Mouse (Mus musculus): ENCODE measurements at regions not wholly inside any gene's neighbourhood (a gene's known extent, or its start where the extent isn't known, plus 50 kb on each side); places are given as distances from the start of the nearest gene placed in this dataset.

DNA sequence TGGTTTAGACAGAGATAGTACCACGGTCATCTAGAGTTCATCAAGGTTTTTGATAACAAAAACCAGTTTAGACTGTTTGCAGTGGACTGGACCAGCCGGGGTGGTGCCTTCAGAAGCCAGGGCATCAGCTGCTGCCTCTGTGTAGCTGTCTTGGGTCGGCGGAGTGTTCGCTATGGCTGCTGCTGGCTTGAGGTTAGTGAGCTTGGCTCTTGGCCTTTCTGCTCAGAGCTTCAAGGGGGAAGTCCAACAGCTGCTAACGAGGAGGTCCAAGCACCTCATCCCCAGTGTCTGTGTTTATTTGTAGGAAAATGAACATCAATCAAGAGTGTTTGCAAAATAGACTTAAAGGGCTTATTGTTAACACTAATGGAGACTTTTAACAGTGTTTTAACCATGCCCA lies 198.2 kb downstream of the Cxcl12 start:
- H3K9me3 ChIP-seq: no peaks in the 10 kb centered on the region
- no peak overlapping the region for H3K9ac ChIP-seq
- ATAC-seq: no peak
- no peaks in the 10 kb centered on the region for H3K27me3 ChIP-seq (replicated peaks)
- H3K4me2 ChIP-seq (replicated peaks): no peak overlapping the region
- H3K27ac ChIP-seq: no peak overlapping the region
- H3K4me3 ChIP-seq (replicated peaks): no peak overlapping the region
- 73% methylated on average over 6 of the region's 6 CpGs for WGBS
- no peaks in the 10 kb centered on the region for H3K4me1 ChIP-seq (replicated peaks)
- no peaks in the 10 kb centered on the region for H3K36me3 ChIP-seq

DNA sequence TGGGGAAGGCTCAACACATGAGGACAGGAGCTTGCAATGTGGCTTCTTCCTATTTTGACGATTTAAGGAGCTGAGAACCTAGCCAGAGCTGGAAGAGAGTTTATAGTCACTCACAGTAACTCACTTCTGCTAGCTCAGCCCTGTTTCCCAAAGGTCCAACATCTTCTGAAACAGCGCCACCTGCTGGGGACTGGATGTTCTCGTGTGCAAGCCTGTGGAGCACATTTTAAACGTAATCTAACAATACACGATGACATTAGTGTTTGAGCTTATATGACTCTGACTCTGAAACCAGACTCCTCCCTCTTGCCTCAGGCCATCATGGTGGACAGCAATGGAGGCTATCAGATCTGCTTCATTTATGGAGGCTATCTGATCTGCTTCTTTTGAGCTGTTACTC lies 207.7 kb downstream of the Cxcl12 start:
- no peak overlapping the region for H3K9ac ChIP-seq
- 91% methylated on average over 5 of the region's 5 CpGs for WGBS
- no peak overlapping the region for H3K4me2 ChIP-seq (replicated peaks)
- no peaks in the 10 kb centered on the region for H3K27me3 ChIP-seq (replicated peaks)
- H3K9me3 ChIP-seq: no peaks in the 10 kb centered on the region
- H3K36me3 ChIP-seq: no peaks in the 10 kb centered on the region
- H3K4me1 ChIP-seq (replicated peaks): no peaks in the 10 kb centered on the region
- H3K4me3 ChIP-seq (replicated peaks): no peak overlapping the region
- no peak for ATAC-seq
- no peak overlapping the region for H3K27ac ChIP-seq

DNA sequence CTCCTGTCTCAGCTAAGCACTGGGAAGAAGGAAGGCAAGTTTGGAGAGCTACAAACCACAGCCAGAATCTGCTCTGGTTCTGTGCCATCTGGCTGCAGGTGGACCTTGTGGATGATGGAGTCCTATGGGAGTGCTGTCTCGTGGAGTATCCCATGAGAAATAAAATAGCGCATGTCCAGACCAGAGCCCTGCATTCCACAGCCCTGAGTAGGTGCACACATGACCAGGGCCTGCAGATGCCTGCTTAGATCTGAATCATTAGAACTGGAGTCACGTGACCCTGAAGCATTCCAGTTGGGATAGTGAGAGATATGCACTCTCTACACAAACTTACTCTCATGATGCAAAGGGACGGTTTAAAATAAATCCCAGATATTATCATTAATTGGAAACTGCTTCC lies 211.6 kb downstream of the Cxcl12 start:
- Histone ChIP-seq H3K9me3 (no peaks in the 10 kb centered on the region), H3K36me3 (no peaks in the 10 kb centered on the region), H3K4me2 (replicated peaks) (no peak overlapping the region), H3K27me3 (replicated peaks) (no peaks in the 10 kb centered on the region), H3K4me3 (replicated peaks) (no peak overlapping the region), H3K4me1 (replicated peaks) (no peaks in the 10 kb centered on the region), H3K27ac (no peak overlapping the region), H3K9ac (no peak overlapping the region)
- ATAC-seq: no peak
- 79% methylated on average over 4 of the region's 4 CpGs for WGBS

DNA sequence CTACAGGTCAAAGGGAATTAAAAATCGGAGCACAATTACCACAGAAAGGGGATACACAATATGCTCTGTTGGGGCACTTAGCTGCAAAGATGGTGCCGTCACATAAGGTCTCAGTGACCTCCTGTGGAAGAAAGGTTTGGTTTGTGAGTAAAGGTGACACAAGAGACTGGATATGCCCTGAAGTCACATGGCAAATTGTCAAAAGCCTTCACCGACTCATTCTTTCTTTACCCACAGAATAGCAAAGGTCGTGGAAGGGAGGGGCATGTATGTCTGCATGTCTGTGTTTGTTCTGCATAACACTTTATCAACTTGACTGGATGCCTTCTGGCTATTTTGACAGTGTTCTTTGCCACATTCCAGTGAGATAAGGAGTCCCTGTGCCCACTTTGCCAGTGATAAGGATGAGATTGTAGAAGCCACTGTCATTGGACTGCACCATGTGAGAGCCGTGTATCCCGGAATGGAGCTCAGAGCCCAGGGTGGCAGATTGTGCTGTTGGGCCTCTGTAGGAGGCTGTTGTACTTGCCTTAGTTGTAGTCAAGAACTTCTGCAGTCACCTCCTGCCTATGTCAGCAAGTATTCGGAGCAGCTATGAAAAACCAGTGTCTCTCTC lies 222.0 kb downstream of the Cxcl12 start:
- Histone ChIP-seq H3K9me3 (no peaks in the 10 kb centered on the region), H3K4me3 (replicated peaks) (no peak overlapping the region), H3K36me3 (no peaks in the 10 kb centered on the region), H3K4me2 (replicated peaks) (no peak overlapping the region), H3K27me3 (replicated peaks) (no peaks in the 10 kb centered on the region), H3K27ac (no peak overlapping the region), H3K4me1 (replicated peaks) (no peaks in the 10 kb centered on the region), H3K9ac (no peak overlapping the region)
- WGBS: 71% methylated on average over 7 of the region's 7 CpGs
- no peak for ATAC-seq

DNA sequence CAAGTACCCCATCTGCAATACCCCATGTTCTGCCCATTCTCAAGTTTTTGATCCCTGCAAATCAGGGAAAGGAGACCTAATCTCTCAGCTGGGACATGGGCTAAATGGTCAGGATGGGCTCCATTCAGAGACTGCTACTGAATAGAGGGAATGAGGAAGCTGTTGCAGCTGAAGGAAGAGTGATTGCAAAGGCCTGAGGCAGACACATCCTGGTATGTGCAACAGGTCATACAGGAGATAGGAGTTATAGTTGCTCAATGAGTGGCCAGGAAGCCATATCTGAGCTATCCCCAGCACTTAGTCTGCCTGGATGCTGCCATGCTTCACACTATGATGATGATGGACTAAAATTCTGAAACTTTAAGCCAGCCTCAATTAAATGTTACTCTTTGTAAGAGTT lies 225.1 kb downstream of the Cxcl12 start:
- Histone ChIP-seq H3K36me3 (no peaks in the 10 kb centered on the region), H3K4me2 (replicated peaks) (no peak overlapping the region), H3K9ac (no peak overlapping the region), H3K27me3 (replicated peaks) (no peaks in the 10 kb centered on the region), H3K4me3 (replicated peaks) (no peak overlapping the region), H3K4me1 (replicated peaks) (no peaks in the 10 kb centered on the region), H3K9me3 (no peaks in the 10 kb centered on the region), H3K27ac (no peak overlapping the region)
- ATAC-seq: no peak

DNA sequence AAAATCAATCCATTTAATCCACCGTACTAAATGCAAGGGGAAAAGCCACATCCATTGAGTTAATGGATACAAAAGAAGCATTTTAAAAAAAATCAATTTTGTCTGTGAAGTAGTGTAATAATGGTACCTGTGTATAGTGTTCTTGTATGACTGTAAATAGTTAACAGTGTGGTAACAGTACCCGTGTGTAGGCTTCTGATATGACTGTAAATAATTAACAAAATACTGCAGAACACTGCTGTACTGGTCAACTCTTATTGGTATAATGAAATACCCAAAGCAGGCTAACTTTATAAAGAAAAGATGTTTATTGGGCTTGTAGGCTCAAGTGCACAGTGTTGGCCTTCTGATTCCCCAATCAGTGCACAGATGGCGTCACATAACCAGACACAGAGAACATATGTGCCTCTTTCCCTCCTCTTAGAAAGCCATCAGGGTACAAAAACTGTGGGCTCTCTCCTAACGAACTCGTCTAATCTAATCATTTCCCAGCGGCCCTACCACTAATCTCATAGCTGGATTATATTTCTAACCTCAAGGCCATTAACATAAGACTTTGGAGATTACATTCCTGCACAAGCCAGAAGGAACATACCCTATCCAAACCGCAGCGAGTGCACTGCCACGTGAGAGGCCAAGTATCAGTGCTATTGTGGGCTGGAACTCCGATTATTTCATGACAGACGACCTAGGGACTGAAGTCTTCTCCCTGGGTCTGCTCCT lies 237.4 kb downstream of the Cxcl12 start:
- Histone ChIP-seq H3K9me3 (no peaks in the 10 kb centered on the region), H3K9ac (no peak overlapping the region), H3K27me3 (replicated peaks) (no peaks in the 10 kb centered on the region), H3K27ac (no peak overlapping the region), H3K4me2 (replicated peaks) (no peak overlapping the region), H3K4me3 (replicated peaks) (no peak overlapping the region), H3K36me3 (no peaks in the 10 kb centered on the region), H3K4me1 (replicated peaks) (peaks cover 17% of the 10 kb centered on the region; the same call in 1 of the 2 replicates)
- peak; percentile 60 for ATAC-seq
- WGBS: 76% methylated on average over 11 of the region's 11 CpGs

DNA sequence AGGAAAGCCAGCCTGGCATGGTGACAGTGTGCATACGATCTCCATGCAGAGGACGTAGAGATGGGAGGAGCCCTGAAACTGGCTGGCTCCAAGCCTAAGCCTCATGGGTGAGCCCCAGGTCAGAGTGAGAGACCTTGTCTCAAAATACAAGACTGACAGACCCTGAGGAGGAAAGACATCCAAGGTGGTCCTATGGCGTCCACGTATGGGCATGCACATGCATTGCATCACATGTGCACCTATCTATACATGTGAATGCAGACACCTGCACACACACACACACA lies 237.9 kb downstream of the Cxcl12 start:
- no peaks in the 10 kb centered on the region for H3K36me3 ChIP-seq
- no peaks in the 10 kb centered on the region for H3K9me3 ChIP-seq
- no peak overlapping the region for H3K9ac ChIP-seq
- 78% methylated on average over 4 of the region's 4 CpGs for WGBS
- no peak overlapping the region for H3K27ac ChIP-seq
- H3K27me3 ChIP-seq (replicated peaks): no peaks in the 10 kb centered on the region
- peak; percentile 37; the same call in 1 of the 2 replicates for ATAC-seq
- H3K4me3 ChIP-seq (replicated peaks): no peak overlapping the region
- H3K4me2 ChIP-seq (replicated peaks): no peak overlapping the region
- peaks cover 17% of the 10 kb centered on the region; the same call in 1 of the 2 replicates for H3K4me1 ChIP-seq (replicated peaks)

DNA sequence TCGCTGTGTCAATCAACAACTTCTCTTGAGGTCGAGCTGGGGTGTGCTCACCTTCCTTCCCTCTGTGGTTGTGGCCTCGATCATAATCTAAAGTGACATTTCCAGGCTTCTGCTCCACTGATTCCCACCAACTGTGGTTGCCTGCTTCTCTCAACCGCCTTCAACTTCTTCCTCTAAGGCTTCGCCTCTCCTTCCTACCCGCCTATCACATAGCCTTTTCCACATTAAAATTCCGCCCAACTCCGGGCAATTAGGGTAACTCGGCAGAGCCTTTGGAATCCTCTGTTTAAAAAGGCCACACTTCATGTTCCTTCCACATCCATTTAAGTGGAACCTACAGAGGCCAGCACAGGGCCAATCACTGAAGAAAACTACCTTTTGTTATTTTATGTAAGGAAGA lies 238.4 kb downstream of the Cxcl12 start:
- H3K4me3 ChIP-seq (replicated peaks): no peak overlapping the region
- no peaks in the 10 kb centered on the region for H3K9me3 ChIP-seq
- H3K27ac ChIP-seq: no peak overlapping the region
- H3K4me2 ChIP-seq (replicated peaks): no peak overlapping the region
- H3K36me3 ChIP-seq: no peaks in the 10 kb centered on the region
- no peaks in the 10 kb centered on the region for H3K27me3 ChIP-seq (replicated peaks)
- peaks cover 17% of the 10 kb centered on the region; the same call in 1 of the 2 replicates for H3K4me1 ChIP-seq (replicated peaks)
- WGBS: 39% methylated on average over 9 of the region's 9 CpGs
- no peak overlapping the region for H3K9ac ChIP-seq
- no peak for ATAC-seq

DNA sequence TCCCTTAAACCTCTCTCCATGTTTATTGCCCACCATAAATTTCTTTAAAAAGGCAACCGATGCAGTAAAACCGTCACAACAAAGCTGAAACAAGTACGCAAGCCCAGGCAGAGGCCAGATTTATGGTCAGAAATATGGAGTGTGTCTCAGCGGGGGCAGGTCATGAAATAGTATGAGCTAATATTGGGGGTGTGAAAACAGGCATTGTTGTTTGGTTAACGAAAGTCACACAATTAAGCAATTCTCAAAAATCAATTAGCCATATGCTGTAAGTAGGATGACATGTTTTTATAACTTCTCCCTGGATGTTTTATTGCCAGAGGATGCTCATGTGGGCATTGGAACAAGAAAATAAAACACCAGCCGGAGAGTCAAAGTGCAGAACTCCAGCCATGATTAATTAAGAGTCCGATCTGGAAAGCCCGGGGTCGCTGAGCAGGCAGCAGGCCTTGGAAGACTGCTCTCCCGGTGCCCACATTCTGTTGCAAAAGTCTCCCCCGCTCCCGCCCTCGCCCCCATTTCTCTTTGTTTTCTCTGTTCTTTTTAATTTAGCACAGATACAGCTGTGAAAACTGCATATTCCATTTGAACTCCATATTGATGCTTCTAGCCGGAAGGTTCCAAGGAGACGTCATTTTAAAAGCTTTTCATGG lies 239.0 kb downstream of the Cxcl12 start:
- Histone ChIP-seq H3K9me3 (no peaks in the 10 kb centered on the region), H3K4me3 (replicated peaks) (no peak overlapping the region), H3K27me3 (replicated peaks) (no peaks in the 10 kb centered on the region), H3K36me3 (no peaks in the 10 kb centered on the region), H3K9ac (no peak overlapping the region), H3K27ac (no peak overlapping the region), H3K4me1 (replicated peaks) (peaks cover 17% of the 10 kb centered on the region; the same call in 1 of the 2 replicates), H3K4me2 (replicated peaks) (peak overlapping the region; percentile 13; the same call in 1 of the 2 replicates)
- 28% methylated on average over 15 of the region's 15 CpGs for WGBS
- ATAC-seq: peak; percentile 44

DNA sequence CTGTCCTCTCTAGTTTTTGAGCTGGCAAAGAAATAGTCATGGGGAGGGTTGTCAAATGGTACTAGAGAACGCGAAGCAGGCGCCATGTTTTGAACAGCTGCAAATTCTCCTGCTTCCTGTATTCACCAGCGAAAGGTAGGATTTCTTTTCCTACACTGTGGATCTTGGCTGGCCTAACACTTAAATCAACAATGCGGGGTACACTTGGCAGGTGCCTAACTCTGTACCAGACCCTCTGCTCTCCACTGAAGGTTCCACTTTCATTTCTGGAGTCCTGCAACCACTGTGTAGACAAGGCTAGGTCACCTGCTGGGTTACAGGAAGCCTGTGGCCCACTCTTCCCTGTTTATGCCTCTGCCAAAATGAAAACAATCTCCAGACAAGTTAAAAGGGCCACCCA lies 239.6 kb downstream of the Cxcl12 start:
- H3K4me2 ChIP-seq (replicated peaks): peak overlapping the region; percentile 13; the same call in 1 of the 2 replicates
- no peak overlapping the region for H3K27ac ChIP-seq
- ATAC-seq: no peak

DNA sequence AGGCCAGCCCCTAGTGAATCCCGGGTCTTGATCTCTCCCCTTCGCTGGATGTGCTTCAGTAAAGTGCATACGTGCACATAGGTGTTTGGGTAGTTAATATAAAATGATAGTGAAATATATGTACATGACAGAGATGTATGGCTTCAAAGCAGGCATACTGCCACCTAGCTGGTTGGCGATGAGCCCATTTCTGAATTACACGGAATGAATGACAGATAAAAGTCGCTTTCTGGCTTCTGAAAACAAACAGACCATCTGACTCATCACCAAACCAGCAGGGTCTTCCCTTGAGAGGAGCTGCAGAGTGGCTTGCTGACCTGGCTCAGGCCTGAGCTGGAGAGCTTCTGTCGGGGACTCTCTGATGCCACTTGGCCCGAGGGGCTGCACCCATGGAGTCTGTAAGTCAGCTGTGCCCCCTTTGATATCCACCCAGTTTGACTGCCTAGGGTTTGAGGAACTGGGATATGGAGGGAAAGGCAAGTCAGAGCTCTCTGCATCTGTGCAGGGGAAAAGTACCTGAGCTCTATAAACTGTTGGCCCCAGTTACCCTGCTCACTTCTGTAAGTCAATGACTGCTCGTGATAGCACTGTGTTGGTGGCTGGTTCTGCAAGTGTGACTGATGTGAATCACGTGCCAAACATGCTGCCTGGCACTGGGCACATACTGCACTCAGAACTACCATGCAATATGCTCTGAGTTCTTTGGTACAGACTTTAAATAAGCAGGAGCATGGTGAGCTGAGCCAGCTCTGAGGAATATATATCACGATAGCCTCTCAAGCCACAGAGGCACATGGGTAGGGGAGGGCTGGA lies 240.8 kb downstream of the Cxcl12 start:
- H3K27ac ChIP-seq: no peak overlapping the region
- no peak overlapping the region for H3K4me2 ChIP-seq (replicated peaks)
- H3K9ac ChIP-seq: no peak overlapping the region
- H3K36me3 ChIP-seq: no peaks in the 10 kb centered on the region
- H3K4me3 ChIP-seq (replicated peaks): no peak overlapping the region
- 62% methylated on average over 11 of the region's 11 CpGs for WGBS
- H3K27me3 ChIP-seq (replicated peaks): no peaks in the 10 kb centered on the region
- H3K4me1 ChIP-seq (replicated peaks): peaks cover 17% of the 10 kb centered on the region; the same call in 1 of the 2 replicates
- H3K9me3 ChIP-seq: no peaks in the 10 kb centered on the region
- no peak for ATAC-seq

More for the DNA sequence above, 239.6 kb downstream of the Cxcl12 start:
- Histone ChIP-seq H3K9ac (no peak overlapping the region), H3K4me3 (replicated peaks) (no peak overlapping the region), H3K27me3 (replicated peaks) (no peaks in the 10 kb centered on the region), H3K36me3 (no peaks in the 10 kb centered on the region), H3K9me3 (no peaks in the 10 kb centered on the region), H3K4me1 (replicated peaks) (peaks cover 17% of the 10 kb centered on the region; the same call in 1 of the 2 replicates)
- WGBS: 51% methylated on average over 5 of the region's 5 CpGs

DNA sequence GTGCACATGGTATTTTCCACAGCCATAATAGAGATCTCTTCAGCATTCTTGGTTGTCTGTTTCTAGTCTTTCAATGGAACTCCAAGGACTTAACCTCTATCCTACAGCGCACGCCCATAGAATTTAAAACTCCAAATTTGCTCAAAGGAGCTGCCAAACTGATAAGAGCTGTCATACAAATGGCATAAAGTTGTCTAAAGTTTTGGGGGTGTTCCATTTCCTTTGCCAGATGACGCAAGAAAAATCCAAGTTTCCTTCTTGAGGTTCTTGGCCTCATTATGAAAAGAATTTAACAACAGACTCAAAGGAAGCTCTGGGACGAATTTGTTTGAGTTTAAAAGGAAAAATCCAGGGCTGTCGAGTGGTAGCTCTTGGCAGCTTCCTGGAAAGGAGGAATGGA lies 246.6 kb downstream of the Cxcl12 start:
- Histone ChIP-seq H3K4me1 (replicated peaks) (no peaks in the 10 kb centered on the region), H3K9ac (no peak overlapping the region), H3K36me3 (no peaks in the 10 kb centered on the region), H3K27ac (no peak overlapping the region), H3K27me3 (replicated peaks) (no peaks in the 10 kb centered on the region), H3K9me3 (no peaks in the 10 kb centered on the region), H3K4me3 (replicated peaks) (no peak overlapping the region), H3K4me2 (replicated peaks) (no peak overlapping the region)
- ATAC-seq: no peak
- 67% methylated on average over 5 of the region's 5 CpGs for WGBS
